Mouse (Mus musculus): Measurements from ENCODE around the gene Setx.

The Setx gene

GRCm38 (mm10) chr2:29217897-29218296 lies 93.9 kb downstream of the Setx start:
- peak; percentile 39 for DNase-seq (ENCODE audit: low spot score)

GRCm38 (mm10) chr2:29218831-29219230 lies 94.8 kb downstream of the Setx start:
- no peak for DNase-seq (ENCODE audit: low spot score)

- no peak for DNase-seq (ENCODE audit: low spot score)
Observed at GRCm38 (mm10) chr2:29222302-29222701, 98.3 kb downstream of the Setx start.

GRCm38 (mm10) chr2:29223591-29224262 lies 99.7 kb downstream of the Setx start:
- no peak for DNase-seq (ENCODE audit: low spot score)

GRCm38 (mm10) chr2:29226671-29227070 lies 102.7 kb downstream of the Setx start:
- no peak for DNase-seq (ENCODE audit: low spot score)

GRCm38 (mm10) chr2:29230191-29230835 lies 106.3 kb downstream of the Setx start:
- DNase-seq (ENCODE audit: low spot score) = no peak
